In genomic region chr9:15495921-15496577, GRCm38 (mm10) we compare ENCODE assay signal across 12 mouse cellular contexts. TPM values are rescaled to one million over a fixed set of nuclear protein-coding genes. Genes with fewer than 3 reads are reported as not detected.
A peak's percentile ranks its signal among the peaks of the same experiment; 100 is the strongest.
DNase-seq lines count a peak whose midpoint lies in the region; ATAC-seq and TF ChIP-seq lines count a peak whose summit lies in the region.
"Had no signal": no experiment of that assay in that cellular context is flagged by ENCODE, and none has a peak within 500 bp of the region (broad histone marks: within the 10 kb centered on the region; RNA-seq: fewer than 3 reads in every experiment).

No protein-coding gene starts in this region.

- H3K4me2 ChIP-seq in hindbrain, embryonic 12.5 days (replicated peaks): no peak overlapping the region
- H3K4me2 ChIP-seq in hindbrain, postnatal 0 days (ENCODE audit: low read depth, low read length): no peak overlapping the region
- H3K4me2 ChIP-seq: lung, embryonic 15.5 days; neural tube, embryonic 12.5 days had no signal

- H3K4me3 ChIP-seq in hindbrain, embryonic 12.5 days: no peak overlapping the region
- no peak overlapping the region for H3K4me3 ChIP-seq in hindbrain, postnatal 0 days (ENCODE audit: low read length)
- H3K4me3 ChIP-seq in embryonic fibroblast, embryonic 13.5 days (ENCODE audit: insufficient read depth, low read length): no peak overlapping the region
- H3K4me3 ChIP-seq: lung, embryonic 15.5 days; neural tube, embryonic 12.5 days had no signal

- intact Hi-C loops in left cerebral cortex, postnatal 25 days (cut with DNase I): loop anchor here (10.0 kb wide), 1 partner anchor 379 kb away; the partner anchor contains the start of gene Mtnr1b

- no peaks in the 10 kb centered on the region for H3K27me3 ChIP-seq in hindbrain, embryonic 12.5 days
- H3K27me3 ChIP-seq in hindbrain, postnatal 0 days (ENCODE audit: insufficient read depth, low read length): no peaks in the 10 kb centered on the region
- H3K27me3 ChIP-seq: lung, embryonic 15.5 days had no signal

- DNase-seq in hindbrain, postnatal 0 days (ENCODE audit: low spot score): no peak
- peak; percentile 53 for DNase-seq in retina, embryonic 14.5 days (ENCODE audit: low spot score)
- DNase-seq in retina, postnatal 1 day: no peak
- no peak for DNase-seq in left cerebral cortex, postnatal 25 days (ENCODE audit: low spot score in 2 of 2)
- DNase-seq: cerebellum, adult 11 months; gastrocnemius, postnatal 25 days; right cerebral cortex, postnatal 25 days had no signal

- no peaks in the 10 kb centered on the region for H3K9me3 ChIP-seq in hindbrain, embryonic 12.5 days (replicated peaks)
- H3K9me3 ChIP-seq in hindbrain, postnatal 0 days (ENCODE audit: low read length): no peaks in the 10 kb centered on the region
- H3K9me3 ChIP-seq: lung, embryonic 15.5 days; neural tube, embryonic 12.5 days had no signal

- H3K36me3 ChIP-seq in hindbrain, embryonic 12.5 days: no peaks in the 10 kb centered on the region
- H3K36me3 ChIP-seq in hindbrain, postnatal 0 days (ENCODE audit: insufficient read depth, low read length): no peaks in the 10 kb centered on the region
- H3K36me3 ChIP-seq: lung, embryonic 15.5 days; neural tube, embryonic 12.5 days had no signal

- no peak overlapping the region for H3K9ac ChIP-seq in hindbrain, embryonic 12.5 days
- no peak overlapping the region for H3K9ac ChIP-seq in hindbrain, postnatal 0 days (replicated peaks; ENCODE audit: low read length)
- H3K9ac ChIP-seq: lung, embryonic 15.5 days; neural tube, embryonic 12.5 days had no signal

- H3K27ac ChIP-seq in hindbrain, embryonic 12.5 days: peak overlapping the region; percentile 40
- no peak overlapping the region for H3K27ac ChIP-seq in hindbrain, postnatal 0 days
- peak overlapping the region; percentile 81 for H3K27ac ChIP-seq in embryonic fibroblast, embryonic 13.5 days (ENCODE audit: insufficient read depth, low read length)
- H3K27ac ChIP-seq: lung, embryonic 15.5 days; neural tube, embryonic 12.5 days had no signal

- no peak for ATAC-seq in hindbrain, embryonic 12.5 days (ENCODE audit: low FRiP score)
- ATAC-seq in hindbrain, postnatal 0 days: no peak
- no peak for ATAC-seq in activated CD4-positive, CD25-positive, alpha-beta regulatory T cell, adult 4 months

- TF ChIP-seq CTCF in hindbrain, postnatal 0 days (IDR thresholded peaks at IDR 0.05; ENCODE audit: low read depth): no peak
- no peak for TF ChIP-seq CTCF in embryonic fibroblast, embryonic 13.5 days (IDR thresholded peaks at IDR 0.05; ENCODE audit: borderline replicate concordance, insufficient read depth, low read length)

- 15% methylated on average over 8 of the region's 8 CpGs for WGBS in hindbrain, embryonic 12.5 days
- WGBS in hindbrain, postnatal 0 days: 35% methylated on average over 8 of the region's 8 CpGs

- peaks cover 18% of the 10 kb centered on the region for H3K4me1 ChIP-seq in hindbrain, embryonic 12.5 days
- 0 out of 2 replicates have a peak, but pooled peaks cover 3% of the 10 kb centered on the region for H3K4me1 ChIP-seq in hindbrain, postnatal 0 days (ENCODE audit: insufficient read depth, low read length)
- H3K4me1 ChIP-seq in embryonic fibroblast, embryonic 13.5 days (ENCODE audit: control insufficient read depth, insufficient read depth, low read length): peaks cover 9% of the 10 kb centered on the region

- TF ChIP-seq POLR2A in embryonic fibroblast, embryonic 13.5 days (IDR thresholded peaks at IDR 0.05; ENCODE audit: low read depth, low read length): no peak

RNA-seq across cellular contexts. Expression of gene Smco4, which starts 2.8 kb away (rescaled TPM):
- polyA plus RNA-seq in hindbrain, embryonic 12.5 days (2016; fragmentation: Nextera tagmentation; extraction: Ambion mirVana): 1.2 and 1.7 TPM in 2 replicates
- 3.6 and 6.1 TPM in 2 replicates for total RNA-seq in hindbrain, postnatal 0 days (2014; rRNA removed)
- 0.60 and 1.3 TPM in 2 replicates for polyA plus RNA-seq in hindbrain, postnatal 0 days (2015; fragmentation: Nextera tagmentation; extraction: Ambion mirVana)
- polyA plus RNA-seq in embryonic fibroblast, embryonic 13.5 days (2011; ENCODE audit: insufficient read length, low read depth, missing spikeins): 16.7 and 19.3 TPM in 2 replicates
- total RNA-seq in left cerebral cortex, postnatal 25 days (2021): 1 to 10 TPM; 3.3 to 4.1 TPM
- 10 to 100 TPM; 26.7 to 55.5 TPM for polyA plus RNA-seq in activated CD4-positive, CD25-positive, alpha-beta regulatory T cell, adult 4 months (2017; shearing (Covaris generic))
